Mouse (Mus musculus): ENCODE data around the gene Gm11627. TPM values are rescaled to one million over a fixed set of nuclear protein-coding genes. Genes with fewer than 3 reads are reported as not detected.

Gene Gm11627
- total RNA-seq, 1 experiment from 2014 or later: not detected

Other genes starting within 250 kb of the Gm11627 start
- 0.78 and 2.9 TPM in 2 replicates for gene Slc4a1, start 213.3 kb downstream of the Gm11627 start, total RNA-seq (2017)
- gene Rundc3a, start 186.1 kb downstream of the Gm11627 start, total RNA-seq (2017): 1.1 TPM in 1 of 2 replicates, not detected in the other
- gene Slc25a39, start 171.5 kb downstream of the Gm11627 start, total RNA-seq (2017): 24.6 and 35.4 TPM in 2 replicates
- 20.9 and 26.1 TPM in 2 replicates for gene Grn, start 149.1 kb downstream of the Gm11627 start, total RNA-seq (2017)
- 8.2 and 11.6 TPM in 2 replicates for gene Fam171a2, start 131.8 kb downstream of the Gm11627 start, total RNA-seq (2017)
- gene Itga2b, start 109.3 kb downstream of the Gm11627 start, total RNA-seq (2017): 142 and 145 TPM in 2 replicates
- gene Gpatch8, start 23.1 kb downstream of the Gm11627 start, total RNA-seq (2017): 32.6 and 42.1 TPM in 2 replicates
- gene Fzd2, start 24.9 kb upstream of the Gm11627 start, total RNA-seq (2017): not detected in 2 replicates
- gene Meioc, start 84.3 kb upstream of the Gm11627 start, total RNA-seq (2017): not detected in 2 replicates
- 41.4 and 43.8 TPM in 2 replicates for gene Ccdc43, start 118.3 kb upstream of the Gm11627 start, total RNA-seq (2017)
- gene Adam11, start 182.0 kb upstream of the Gm11627 start, total RNA-seq (2017): 0.46 and 1.1 TPM in 2 replicates
- not detected in 2 replicates for gene Gjc1, start 240.2 kb upstream of the Gm11627 start, total RNA-seq (2017)

Measured in common myeloid progenitor, adult 5-6 weeks (primary cell).